Mouse (Mus musculus) heart, adult 2 months (tissue): ENCODE data around the gene Nav3.

Experiments
- CTCF ChIP-seq: fragments of 200-600 bp; IDR thresholded peaks from 2 replicates; pipeline ENCODE4 v1.8.1; 2022; ENCODE audit warnings: antibody characterized with exemption, mild to moderate bottlenecking, moderate library complexity
- EP300 ChIP-seq: fragments of 200-500 bp; IDR thresholded peaks from 2 replicates; pipeline ENCODE4 v1.6.1; 2011; ENCODE audit warnings: low read depth, low read length, control low read depth; ENCODE audit not compliant: insufficient read depth
- POLR2A ChIP-seq: fragments of 200-500 bp; IDR thresholded peaks from 2 replicates; pipeline ENCODE4 v1.6.1; 2011; ENCODE audit warnings: mild to moderate bottlenecking, low read depth, low read length, control low read depth; ENCODE audit not compliant: insufficient read depth

GRCm38 (mm10) chr10:109928547-109929318 lies 527.3 kb downstream of the Nav3 start:
- TF ChIP-seq POLR2A, result no peak
- no peak for TF ChIP-seq CTCF
- no peak for TF ChIP-seq EP300
